Comparison of ENCODE assay signal across 18 mouse cellular contexts in genomic region chr7:101106666-101107065, GRCm38 (mm10). TPM values are rescaled to one million over a fixed set of nuclear protein-coding genes. Genes with fewer than 3 reads are reported as not detected.
DNase-seq lines count a peak whose midpoint lies in the region; ATAC-seq and TF ChIP-seq lines count a peak whose summit lies in the region.
"Had no signal": no experiment of that assay in that cellular context is flagged by ENCODE, and none has a peak within 500 bp of the region (broad histone marks: within the 10 kb centered on the region; RNA-seq: fewer than 3 reads in every experiment).

No protein-coding gene starts in this region.

- H3K9ac ChIP-seq in heart, adult 2 months (ENCODE audit: low read depth, low read length) = no peak overlapping the region
- no peak overlapping the region for H3K9ac ChIP-seq in liver, embryonic 12.5 days
- H3K9ac ChIP-seq in liver, embryonic 11.5 days (ENCODE audit: low read depth, low read length) = no peak overlapping the region
- H3K9ac ChIP-seq in ES-Bruce4 (ENCODE audit: low read depth, poor library complexity, severe bottlenecking) = no peak overlapping the region
- no peak overlapping the region for H3K9ac ChIP-seq in liver, embryonic 16.5 days (ENCODE audit: low read depth, low read length)
- H3K9ac ChIP-seq: heart, embryonic 12.5 days; stomach, embryonic 15.5 days had no signal

- intact Hi-C loops in heart, adult 2 months (cut with DNase I) = no loop called here
- intact Hi-C loops in heart, postnatal 14 days (cut with DNase I) = no loop called here
- intact Hi-C loops in left cerebral cortex, adult 2 months (cut with DNase I) = no loop called here

- DNase-seq in heart, adult 2 months = no peak
- DNase-seq in heart, postnatal 14 days = no peak
- DNase-seq in liver, embryonic 11.5 days (ENCODE audit: low spot score) = no peak
- no peak for DNase-seq in left cerebral cortex, adult 2 months (ENCODE audit: extremely low spot score in 1 of 2, low spot score in 2 of 2)
- no peak for DNase-seq in spleen, adult 18-20 months
- DNase-seq: B cell, adult 2 months; cerebellum, adult 9-10 months; gastrocnemius, postnatal 36 days; kidney, postnatal 14 days; right cerebral cortex, adult 18-20 months had no signal

- peaks cover 5% of the 10 kb centered on the region for H3K4me1 ChIP-seq in heart, adult 2 months (ENCODE audit: control insufficient read depth, insufficient read depth, low read length)
- H3K4me1 ChIP-seq in liver, embryonic 12.5 days = peaks cover 32% of the 10 kb centered on the region
- H3K4me1 ChIP-seq in liver, embryonic 11.5 days (replicated peaks; ENCODE audit: control insufficient read depth, insufficient read depth, low read length) = peaks cover 32% of the 10 kb centered on the region
- peaks cover 2% of the 10 kb centered on the region for H3K4me1 ChIP-seq in ES-Bruce4 (ENCODE audit: control insufficient read depth, insufficient read depth, low read length)
- peaks cover 21% of the 10 kb centered on the region for H3K4me1 ChIP-seq in liver, embryonic 16.5 days (ENCODE audit: control insufficient read depth, low read depth, low read length)

- H3K27ac ChIP-seq in heart, adult 2 months = peak overlapping the region; percentile 43; the same call in 1 of the 2 replicates
- peak overlapping the region; percentile 86; the same call in 1 of the 2 replicates for H3K27ac ChIP-seq in liver, embryonic 12.5 days
- H3K27ac ChIP-seq in liver, embryonic 11.5 days (ENCODE audit: low read depth, low read length) = no peak overlapping the region
- H3K27ac ChIP-seq in ES-Bruce4 (ENCODE audit: insufficient read depth, low read length) = no peak overlapping the region
- H3K27ac ChIP-seq in liver, embryonic 16.5 days (ENCODE audit: low read length) = peak overlapping the region; percentile 77
- no peak overlapping the region for H3K27ac ChIP-seq in left cerebral cortex, adult 2 months
- H3K27ac ChIP-seq: forebrain, embryonic 12.5 days had no signal

- H3K4me3 ChIP-seq in heart, adult 2 months = no peak overlapping the region
- H3K4me3 ChIP-seq in liver, embryonic 12.5 days = no peak overlapping the region
- no peak overlapping the region for H3K4me3 ChIP-seq in liver, embryonic 11.5 days (ENCODE audit: low read depth, low read length)
- H3K4me3 ChIP-seq in ES-Bruce4 (ENCODE audit: low read depth, low read length) = no peak overlapping the region
- no peak overlapping the region for H3K4me3 ChIP-seq in liver, embryonic 16.5 days (ENCODE audit: low read depth, low read length)
- no peak overlapping the region for H3K4me3 ChIP-seq in left cerebral cortex, adult 2 months
- H3K4me3 ChIP-seq: heart, embryonic 12.5 days; stomach, embryonic 15.5 days had no signal

- H3K27me3 ChIP-seq in heart, adult 2 months (ENCODE audit: control insufficient read depth, insufficient read depth, low read length) = no peaks in the 10 kb centered on the region
- H3K27me3 ChIP-seq in liver, embryonic 12.5 days (replicated peaks) = no peaks in the 10 kb centered on the region
- H3K27me3 ChIP-seq in liver, embryonic 11.5 days (replicated peaks; ENCODE audit: control insufficient read depth, insufficient read depth, low read length) = no peaks in the 10 kb centered on the region
- H3K27me3 ChIP-seq in ES-Bruce4 (ENCODE audit: control insufficient read depth, insufficient read depth, low read length, poor library complexity, severe bottlenecking) = no peaks in the 10 kb centered on the region
- H3K27me3 ChIP-seq in liver, embryonic 16.5 days (ENCODE audit: control insufficient read depth, insufficient read depth, low read depth, low read length) = no peaks in the 10 kb centered on the region
- H3K27me3 ChIP-seq: forebrain, embryonic 12.5 days; heart, embryonic 12.5 days; hindbrain, embryonic 13.5 days; stomach, embryonic 15.5 days had no signal

- no peak for ATAC-seq in liver, embryonic 12.5 days
- no peak for ATAC-seq in liver, embryonic 11.5 days (replicated peaks; ENCODE audit: low FRiP score)
- ATAC-seq in liver, embryonic 16.5 days (ENCODE audit: low read depth) = no peak

- no peak for TF ChIP-seq POLR2A in heart, adult 2 months (IDR thresholded peaks at IDR 0.05; ENCODE audit: insufficient read depth, low read depth, low read length)
- TF ChIP-seq POLR2A in ES-Bruce4 (IDR thresholded peaks at IDR 0.05; ENCODE audit: insufficient read depth, low read length) = no peak

- TF ChIP-seq CTCF in heart, adult 2 months (IDR thresholded peaks at IDR 0.05) = peak; percentile 19; the same call in 1 of the 2 replicates
- peak; percentile 6 for TF ChIP-seq CTCF in ES-Bruce4 (IDR thresholded peaks at IDR 0.05; ENCODE audit: low read depth, low read length)
- TF ChIP-seq CTCF in left cerebral cortex, adult 2 months (IDR thresholded peaks at IDR 0.05) = no peak; the same call in none of the 2 replicates

- H3K9me3 ChIP-seq in liver, embryonic 12.5 days (replicated peaks) = no peaks in the 10 kb centered on the region
- no peaks in the 10 kb centered on the region for H3K9me3 ChIP-seq in liver, embryonic 11.5 days (ENCODE audit: control insufficient read depth, low read length)
- no peaks in the 10 kb centered on the region for H3K9me3 ChIP-seq in ES-Bruce4 (replicated peaks; ENCODE audit: control insufficient read depth, insufficient read depth, low read length, poor library complexity, severe bottlenecking)
- no peaks in the 10 kb centered on the region for H3K9me3 ChIP-seq in liver, embryonic 16.5 days (replicated peaks; ENCODE audit: control insufficient read depth, low read length)
- H3K9me3 ChIP-seq: forebrain, embryonic 12.5 days; G1E; heart, embryonic 12.5 days; hindbrain, embryonic 13.5 days; stomach, embryonic 15.5 days had no signal

- no peak for TF ChIP-seq EP300 in heart, adult 2 months (IDR thresholded peaks at IDR 0.05; ENCODE audit: insufficient read depth, low read depth, low read length)
- TF ChIP-seq EP300 in ES-Bruce4 (IDR thresholded peaks at IDR 0.05; ENCODE audit: insufficient read depth, low read depth, low read length) = no peak

- H3K4me2 ChIP-seq in liver, embryonic 12.5 days = no peak overlapping the region
- no peak overlapping the region for H3K4me2 ChIP-seq in liver, embryonic 11.5 days
- no peak overlapping the region for H3K4me2 ChIP-seq in liver, embryonic 16.5 days (ENCODE audit: low read depth, low read length)

- H3K79me2 ChIP-seq in heart, adult 2 months (replicated peaks; ENCODE audit: control insufficient read depth, insufficient read depth, low read length) = no peaks in the 10 kb centered on the region

- peaks cover 5% of the 10 kb centered on the region; the same call in 1 of the 2 replicates for H3K36me3 ChIP-seq in heart, adult 2 months (ENCODE audit: control insufficient read depth, insufficient read depth, low read length)
- peaks cover 10% of the 10 kb centered on the region for H3K36me3 ChIP-seq in liver, embryonic 12.5 days
- H3K36me3 ChIP-seq in liver, embryonic 11.5 days (ENCODE audit: control insufficient read depth, insufficient read depth, low read length) = peaks cover 8% of the 10 kb centered on the region; the same call in 1 of the 2 replicates
- H3K36me3 ChIP-seq in ES-Bruce4 (ENCODE audit: control insufficient read depth, insufficient read depth, low read length, poor library complexity, severe bottlenecking) = no peaks in the 10 kb centered on the region
- H3K36me3 ChIP-seq in liver, embryonic 16.5 days (ENCODE audit: control insufficient read depth, insufficient read depth) = peaks cover 3% of the 10 kb centered on the region
- H3K36me3 ChIP-seq: stomach, embryonic 15.5 days had no signal

- 72% methylated on average over 2 of the region's 2 CpGs for WGBS in heart, adult 2 months
- 40% methylated on average over 2 of the region's 2 CpGs for WGBS in liver, embryonic 12.5 days (ENCODE audit: insufficient replicate concordance)
- 47% methylated on average over 2 of the region's 2 CpGs for WGBS in liver, embryonic 11.5 days
- 45% methylated on average over 2 of the region's 2 CpGs for WGBS in liver, embryonic 16.5 days (ENCODE audit: insufficient replicate concordance)

RNA-seq across cellular contexts. Expression of gene Fchsd2, which starts 14.0 kb away (rescaled TPM):
- total RNA-seq in heart, adult 2 months (2021) = 10 to 100 TPM; 20.9 to 22.4 TPM
- 5.6 and 8.1 TPM in 2 replicates for polyA plus RNA-seq in heart, adult 2 months (2012; rRNA removed)
- 10 to 100 TPM; 28.9 to 31.3 TPM for total RNA-seq in heart, postnatal 14 days (2021)
- polyA plus RNA-seq in liver, embryonic 12.5 days (2016; fragmentation: Nextera tagmentation; extraction: Ambion mirVana) = 8.0 and 8.8 TPM in 2 replicates
- polyA plus RNA-seq in liver, embryonic 11.5 days (2014; fragmentation: Nextera tagmentation; extraction: Ambion mirVana) = 14.2 and 14.4 TPM in 2 replicates
- polyA plus RNA-seq in ES-Bruce4 (2011; ENCODE audit: insufficient read depth, insufficient read length, low read depth, missing spikeins) = 24.3 and 24.9 TPM in 2 replicates
- 4.9 and 5.9 TPM in 2 replicates for polyA plus RNA-seq in liver, embryonic 16.5 days (2015; fragmentation: Nextera tagmentation; extraction: Ambion mirVana)
- total RNA-seq in left cerebral cortex, adult 2 months (2021) = 10 to 100 TPM; 40.5 to 41.6 TPM

Comparison
In these comparisons a context has a peak if more than half of its experiments do, and no peak if none do; other contexts are left out.
1. H3K27ac ChIP-seq: peak in heart, adult 2 months (single experiment), liver, embryonic 12.5 days (single experiment) and liver, embryonic 16.5 days (single experiment); none in liver, embryonic 11.5 days (single experiment), ES-Bruce4 (single experiment) and left cerebral cortex, adult 2 months (single experiment).